Mouse (Mus musculus) cerebellum, adult 2 months (tissue): Measurements from ENCODE around the gene Galnt2. TPM values are rescaled to one million over a fixed set of nuclear protein-coding genes. Genes with fewer than 3 reads are reported as not detected.
A peak's percentile ranks its signal among the peaks of the same experiment; 100 is the strongest.

Source experiments
- DNase-seq, 2 experiments: peaks; one replicate each; pipeline ENCODE4 v3.0.0; 2021
- H3K27ac ChIP-seq: fragments of 200-500 bp; 2 replicates; pipeline ENCODE4 v1.5.1; 2012; ENCODE audit warnings: low read length, control low read depth, inconsistent platforms; ENCODE audit not compliant: insufficient read depth
- H3K27me3 ChIP-seq: fragments of 200-500 bp; 2 replicates; pipeline ENCODE4 v1.6.1; 2012; ENCODE audit warnings: inconsistent platforms, mild to moderate bottlenecking, low read length, moderate library complexity; ENCODE audit not compliant: control insufficient read depth, insufficient read depth
- H3K4me1 ChIP-seq: fragments of 200-500 bp; 2 replicates; pipeline ENCODE4 v1.6.1; 2011; ENCODE audit warnings: low read length; ENCODE audit not compliant: control insufficient read depth, insufficient read depth
- H3K4me3 ChIP-seq: fragments of 200-500 bp; replicated peaks from 2 replicates; pipeline ENCODE3; 2011; ENCODE audit warnings: mild to moderate bottlenecking, low read depth, low read length, control low read depth; ENCODE audit not compliant: insufficient read depth
- CTCF ChIP-seq: fragments of 200-500 bp; IDR thresholded peaks from 2 replicates; pipeline ENCODE4 v1.5.1; 2011; ENCODE audit warnings: low read depth, mild to moderate bottlenecking, control low read depth, low read length, moderate library complexity, borderline replicate concordance; ENCODE audit not compliant: insufficient read depth
- POLR2A ChIP-seq: fragments of 200-500 bp; IDR thresholded peaks from 2 replicates; pipeline ENCODE4 v1.6.1; 2011; ENCODE audit warnings: low read length, control low read depth, borderline replicate concordance; ENCODE audit not compliant: insufficient read depth
- WGBS: fragments of 180-500 bp; shearing (Covaris S2); methylation state at CpG from one replicate; pipeline ENCODE4 v1.1.7; 2018; 5-methylcytosine and 5-hydroxymethylcytosine counted together
- polyA plus RNA-seq: library from polyadenylated mRNA; depleted of rRNA; stranded (reverse); fragments of >200 nt; gene quantifications from 2 replicates; pipeline ENCODE4 v1.2.3, GENCODE M21; 2012

The Galnt2 gene
- polyA plus RNA-seq, 1 experiment = 23.8 TPM

DNA sequence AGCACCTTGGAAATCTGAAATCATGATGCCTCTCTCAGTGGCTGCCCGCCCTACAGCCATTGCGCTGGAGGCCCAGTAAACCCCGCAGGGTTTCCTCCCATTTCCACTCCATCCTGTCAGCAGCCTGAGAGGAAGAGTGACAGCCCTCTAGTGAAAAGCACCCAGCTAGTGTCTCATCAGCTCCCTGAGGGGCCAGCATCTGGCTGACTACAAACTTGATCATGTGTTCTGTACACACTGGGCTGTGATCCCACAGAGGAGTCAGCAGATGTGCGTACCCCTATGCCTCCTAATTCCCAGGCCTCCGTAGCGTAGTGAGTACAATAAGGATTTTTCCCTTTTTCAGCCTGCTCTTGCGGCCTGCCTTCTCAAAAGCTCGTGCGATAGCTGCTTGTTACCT, 25.6 kb downstream of the Galnt2 start:
- Histone ChIP-seq H3K4me3 (no peak overlapping the region), H3K27me3 (no peaks in the 10 kb centered on the region), H3K27ac (no peak overlapping the region), H3K4me1 (peaks cover 46% of the 10 kb centered on the region)
- no peak for DNase-seq
- WGBS = 70% methylated on average over 9 of the region's 9 CpGs
- TF ChIP-seq POLR2A = no peak
- no peak for TF ChIP-seq CTCF

DNA sequence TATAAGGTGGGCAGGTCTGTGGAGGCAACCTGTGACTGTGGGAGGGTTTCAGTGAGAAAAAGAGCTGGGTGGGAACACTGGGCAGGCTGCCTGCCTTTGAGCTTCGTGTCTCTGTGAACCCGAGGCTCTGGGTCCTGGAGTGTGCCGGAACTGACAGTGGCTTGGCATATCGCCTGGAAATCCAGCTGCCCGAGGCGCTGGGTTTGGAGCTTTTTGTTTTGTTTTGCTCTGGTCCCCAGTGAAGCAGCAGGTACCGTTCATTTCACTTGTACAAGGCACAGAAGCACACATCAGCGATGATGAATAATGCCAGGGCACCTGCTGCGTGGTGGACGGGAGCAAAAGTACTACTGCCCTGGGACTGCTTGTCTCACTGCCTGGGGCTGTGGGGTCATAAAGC, 26.2 kb downstream of the Galnt2 start:
- TF ChIP-seq POLR2A = no peak
- no peak for TF ChIP-seq CTCF
- WGBS = 6% methylated on average over 10 of the region's 10 CpGs
- Histone ChIP-seq H3K27me3 (no peaks in the 10 kb centered on the region), H3K27ac (peak overlapping the region; percentile 14; the same call in 1 of the 2 replicates), H3K4me1 (peaks cover 43% of the 10 kb centered on the region), H3K4me3 (no peak overlapping the region)
- DNase-seq = peak; percentile 48 to 51

DNA sequence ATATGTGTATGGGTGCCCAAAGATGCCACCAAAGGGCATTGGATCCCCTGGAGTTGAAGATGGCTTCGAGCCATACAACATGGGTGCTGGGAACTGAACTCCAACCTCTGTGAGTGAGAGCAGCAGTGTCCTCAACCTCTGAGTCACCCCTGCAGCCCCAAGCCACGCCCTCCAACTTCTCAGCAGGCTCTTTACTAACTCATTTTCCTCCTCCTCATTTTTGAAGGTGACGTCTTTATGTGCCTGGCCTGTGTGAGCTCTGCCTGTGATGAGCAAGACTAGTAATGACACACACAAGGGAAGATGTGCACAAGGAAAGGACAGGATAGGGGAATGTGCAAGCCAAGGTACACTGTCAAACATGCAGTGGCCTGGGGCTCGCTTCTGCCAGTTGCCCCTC, 28.0 kb downstream of the Galnt2 start:
- Histone ChIP-seq H3K4me3 (no peak overlapping the region), H3K27ac (no peak overlapping the region), H3K4me1 (peaks cover 50% of the 10 kb centered on the region), H3K27me3 (no peaks in the 10 kb centered on the region)
- 89% methylated on average over 4 of the region's 4 CpGs for WGBS
- TF ChIP-seq POLR2A (no peak), CTCF (no peak)
- DNase-seq = no peak

DNA sequence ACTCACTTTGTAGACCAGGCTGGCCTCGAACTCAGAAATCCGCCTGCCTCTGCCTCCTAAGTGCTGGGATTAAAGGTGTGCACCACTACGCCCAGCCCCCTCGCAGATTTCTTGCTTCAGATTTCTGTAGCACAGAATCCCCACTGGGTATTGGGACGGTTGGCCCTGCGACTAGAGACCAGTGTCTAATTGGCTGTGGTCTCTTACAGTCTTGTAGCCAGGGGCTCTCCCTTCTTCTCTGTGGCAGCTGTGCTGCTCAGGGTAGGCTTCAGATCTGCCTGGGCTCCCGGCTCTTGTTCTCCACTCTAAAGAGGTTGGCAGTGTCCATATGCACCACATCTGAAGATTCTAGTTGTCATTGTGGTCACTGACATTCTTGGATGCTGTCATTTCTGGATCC, 28.7 kb downstream of the Galnt2 start:
- Histone ChIP-seq H3K4me3 (no peak overlapping the region), H3K4me1 (peaks cover 57% of the 10 kb centered on the region), H3K27ac (no peak overlapping the region), H3K27me3 (no peaks in the 10 kb centered on the region)
- 69% methylated on average over 7 of the region's 7 CpGs for WGBS
- DNase-seq = no peak
- TF ChIP-seq CTCF = no peak
- no peak for TF ChIP-seq POLR2A

DNA sequence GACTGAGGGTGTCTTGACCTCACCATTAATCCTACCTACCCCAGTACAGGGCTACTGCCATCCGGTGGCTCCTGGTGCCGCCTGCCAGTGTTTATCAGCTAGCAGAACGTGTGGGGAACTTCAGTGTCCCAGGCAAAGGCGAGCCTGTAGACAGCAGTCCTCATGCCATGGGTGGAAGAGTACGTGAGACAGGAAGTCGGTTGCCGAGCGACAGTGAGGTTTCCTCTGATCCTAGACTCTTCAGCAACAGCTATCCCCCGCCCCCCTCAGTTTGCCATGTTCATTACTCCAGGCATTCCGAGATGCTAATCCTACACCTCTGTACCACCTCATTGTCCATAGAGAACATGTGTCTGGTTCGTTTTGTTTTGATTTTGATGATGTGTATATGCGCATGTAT, 29.2 kb downstream of the Galnt2 start:
- 78% methylated on average over 12 of the region's 12 CpGs for WGBS
- no peak overlapping the region for H3K27ac ChIP-seq
- peaks cover 61% of the 10 kb centered on the region for H3K4me1 ChIP-seq
- no peaks in the 10 kb centered on the region for H3K27me3 ChIP-seq
- no peak overlapping the region for H3K4me3 ChIP-seq
- DNase-seq = no peak
- TF ChIP-seq CTCF (no peak), POLR2A (no peak)

DNA sequence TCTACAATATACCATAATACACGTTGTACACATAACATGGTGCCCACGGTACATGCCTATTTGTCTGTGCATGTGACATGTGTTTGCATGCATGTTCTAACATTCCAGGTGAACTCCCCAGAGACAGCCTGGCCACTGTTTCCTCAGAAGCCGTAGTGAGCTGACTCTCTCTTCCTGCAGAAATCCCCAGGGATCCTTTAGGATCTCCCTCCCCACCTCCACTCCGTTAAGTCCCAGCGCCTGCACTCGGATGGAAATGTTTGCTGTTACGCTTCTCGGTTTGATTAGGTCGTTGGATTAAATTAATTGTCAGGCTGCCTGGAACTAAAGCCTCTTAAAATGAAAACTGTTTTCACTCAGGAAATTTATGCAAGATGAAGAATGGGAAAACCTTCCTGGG, 31.9 kb downstream of the Galnt2 start:
- no peak overlapping the region for H3K27ac ChIP-seq
- no peak overlapping the region for H3K4me3 ChIP-seq
- no peak for DNase-seq
- WGBS = 60% methylated on average over 9 of the region's 9 CpGs
- no peaks in the 10 kb centered on the region for H3K27me3 ChIP-seq
- no peak for TF ChIP-seq CTCF
- TF ChIP-seq POLR2A = no peak
- H3K4me1 ChIP-seq = peaks cover 50% of the 10 kb centered on the region

DNA sequence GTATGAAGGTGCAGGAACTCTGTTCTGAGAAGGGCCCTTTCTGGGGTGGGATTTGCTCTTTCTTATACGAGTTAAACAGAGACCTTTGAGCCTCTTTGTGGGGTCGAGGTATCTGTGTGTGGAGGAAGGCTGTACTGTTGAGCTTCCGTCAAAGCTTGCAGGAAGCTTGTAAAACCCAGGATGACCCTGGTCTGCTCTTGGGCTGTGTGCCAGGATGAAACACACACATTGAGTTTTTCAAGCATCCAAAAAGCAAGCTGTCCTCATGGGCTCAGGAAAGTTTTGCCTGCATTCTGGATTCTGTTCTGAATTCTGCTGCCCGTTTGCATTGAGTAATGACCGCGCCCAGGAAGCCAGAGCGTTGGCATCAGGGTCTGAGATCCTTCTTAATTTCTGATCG, 32.8 kb downstream of the Galnt2 start:
- 72% methylated on average over 8 of the region's 8 CpGs for WGBS
- TF ChIP-seq CTCF (no peak), POLR2A (no peak)
- Histone ChIP-seq H3K27me3 (no peaks in the 10 kb centered on the region), H3K4me1 (peaks cover 46% of the 10 kb centered on the region), H3K4me3 (no peak overlapping the region), H3K27ac (no peak overlapping the region)
- no peak for DNase-seq

- Histone ChIP-seq H3K4me1 (peaks cover 46% of the 10 kb centered on the region), H3K27ac (no peak overlapping the region), H3K4me3 (no peak overlapping the region), H3K27me3 (no peaks in the 10 kb centered on the region)
- TF ChIP-seq CTCF (no peak), POLR2A (no peak)
- no peak for DNase-seq
- WGBS = 50% methylated on average over 12 of the region's 12 CpGs
Measured at GRCm38 (mm10) chr8:124264671-124265070, 33.5 kb downstream of the Galnt2 start.

DNA sequence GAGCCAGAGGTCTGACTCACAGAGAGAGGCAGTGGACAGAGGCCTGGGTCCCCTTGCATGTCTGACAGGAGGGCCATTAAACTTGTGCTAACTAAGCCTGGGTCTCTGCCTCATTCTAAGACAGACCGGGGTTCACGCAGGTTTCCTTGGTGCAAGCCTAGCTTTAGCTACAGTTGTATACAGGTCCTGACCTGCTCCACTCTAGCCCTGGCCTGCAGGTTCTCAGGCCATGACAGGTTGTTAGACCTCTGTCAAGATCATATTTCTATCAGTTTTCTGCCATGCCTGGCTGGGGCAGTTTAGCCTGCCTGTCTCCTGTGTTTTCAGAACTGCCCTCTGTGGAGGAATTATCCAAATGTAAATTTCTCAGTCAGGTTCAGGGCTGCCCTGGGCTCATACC, 33.9 kb downstream of the Galnt2 start:
- Histone ChIP-seq H3K27ac (no peak overlapping the region), H3K4me1 (peaks cover 44% of the 10 kb centered on the region), H3K4me3 (no peak overlapping the region), H3K27me3 (no peaks in the 10 kb centered on the region)
- TF ChIP-seq CTCF (no peak), POLR2A (no peak)
- no peak for DNase-seq
- WGBS = 93% methylated on average over 2 of the region's 2 CpGs
